Mouse (Mus musculus) forebrain, embryonic 11.5 days (tissue): ENCODE results near the gene Gm21292. TPM values are rescaled to one million over a fixed set of nuclear protein-coding genes. Genes with fewer than 3 reads are reported as not detected.
"Not testable (repeated sequence)": the region's sequence is repeated elsewhere in the genome, so short reads cannot be mapped to it uniquely, and the experiment has no call there.

ENCODE experiments used
- ATAC-seq: fragments of 200-750 bp; cut with Nextera tagmentation; replicated peaks from 2 replicates; pipeline ENCODE4 v1.8.0; 2017; ENCODE audit warnings: moderate TSS enrichment; ENCODE audit not compliant: low FRiP score
- DNase-seq: peaks from one replicate; pipeline ENCODE4 v3.0.0-alpha.2; 2017; ENCODE audit warnings: low spot score
- H3K27ac ChIP-seq: fragments of 300-500 bp; sonication (generic); 2 replicates; pipeline ENCODE4 v1.5.1; 2014; ENCODE audit warnings: low read depth, low read length
- H3K27me3 ChIP-seq: fragments of 300-500 bp; sonication (generic); 2 replicates; pipeline ENCODE4 v1.6.1; 2014; ENCODE audit warnings: mild to moderate bottlenecking, low read length, mixed read lengths; ENCODE audit not compliant: control insufficient read depth, insufficient read depth
- H3K36me3 ChIP-seq: fragments of 300-500 bp; sonication (generic); 2 replicates; pipeline ENCODE4 v1.6.1; 2014; ENCODE audit warnings: mild to moderate bottlenecking, low read length, moderate library complexity, mixed read lengths; ENCODE audit not compliant: control insufficient read depth, insufficient read depth
- H3K4me1 ChIP-seq: fragments of 300-500 bp; sonication (generic); replicated peaks from 2 replicates; pipeline ENCODE4 v1.6.1; 2014; ENCODE audit warnings: low read length, mixed read lengths; ENCODE audit not compliant: control insufficient read depth, insufficient read depth
- H3K4me2 ChIP-seq: fragments of 300-500 bp; sonication (generic); 2 replicates; pipeline ENCODE4 v1.6.1; 2014; ENCODE audit warnings: low read depth, mild to moderate bottlenecking, low read length, moderate library complexity, mixed read lengths; ENCODE audit not compliant: severe bottlenecking
- H3K4me3 ChIP-seq: fragments of 300-500 bp; sonication (generic); 2 replicates; pipeline ENCODE4 v1.5.1; 2014; ENCODE audit warnings: low read depth, low read length
- H3K9ac ChIP-seq: fragments of 300-500 bp; sonication (generic); 2 replicates; pipeline ENCODE4 v1.6.1; 2014; ENCODE audit warnings: low read length
- H3K9me3 ChIP-seq: fragments of 300-500 bp; sonication (generic); 2 replicates; pipeline ENCODE4 v1.6.1; 2016; ENCODE audit warnings: low read length, mixed read lengths; ENCODE audit not compliant: control insufficient read depth
- WGBS: fragments of 180-500 bp; shearing (Covaris S2); extraction: QIAGEN DNeasy Blood & Tissue Kit; methylation state at CpG from one replicate; pipeline ENCODE4 v1.1.7; 2014; 5-methylcytosine and 5-hydroxymethylcytosine counted together
- polyA plus RNA-seq: library from polyadenylated mRNA; unstranded; fragments of >200 nt; fragmentation: Nextera tagmentation; extraction: Ambion mirVana; gene quantifications from 2 replicates; pipeline ENCODE4 v1.2.1, GENCODE M21; 2014

Gene Gm21292
- polyA plus RNA-seq = not detected in 2 replicates

GRCm38 (mm10) chrY:9133824-9134223, at the start of gene Gm21292:
Gm21292 (minus strand) TSS chrY:9133924.
- H3K4me3 ChIP-seq, H3K4me1 ChIP-seq, H3K9me3 ChIP-seq, H3K4me2 ChIP-seq, H3K27ac ChIP-seq, H3K36me3 ChIP-seq, H3K9ac ChIP-seq, ATAC-seq, H3K27me3 ChIP-seq, DNase-seq: not testable (repeated sequence)
- WGBS = no CpG with 5 or more reads among the region's 2 CpGs

Other genes with a start within 250 kb of the Gm21292 start
- not detected in 2 replicates for gene Gm21721, start 68.3 kb upstream of the Gm21292 start, polyA plus RNA-seq
- gene Gm21812, start 213.3 kb upstream of the Gm21292 start, polyA plus RNA-seq = not detected in 2 replicates